Mouse (Mus musculus) cerebellum, adult 2 months (tissue): ENCODE results near the gene Spink2.

Source experiments
- CTCF ChIP-seq: fragments of 200-500 bp; IDR thresholded peaks from 2 replicates; pipeline ENCODE4 v1.5.1; 2011; ENCODE audit warnings: low read depth, mild to moderate bottlenecking, control low read depth, low read length, moderate library complexity, borderline replicate concordance; ENCODE audit not compliant: insufficient read depth
- POLR2A ChIP-seq: fragments of 200-500 bp; IDR thresholded peaks from 2 replicates; pipeline ENCODE4 v1.6.1; 2011; ENCODE audit warnings: low read length, control low read depth, borderline replicate concordance; ENCODE audit not compliant: insufficient read depth

GRCm38 (mm10) chr5:77178008-77178407, 33.3 kb downstream of the Spink2 start:
- TF ChIP-seq CTCF (no peak), POLR2A (no peak)
